Mouse (Mus musculus): ENCODE data around the gene Nfib. TPM values are rescaled to one million over a fixed set of nuclear protein-coding genes. Genes with fewer than 3 reads are reported as not detected.

The Nfib gene
- polyA plus RNA-seq, 1 experiment from 2014 or later: 113 TPM

GRCm38 (mm10) chr4:82304148-82304871 is 401.2 kb downstream of the Nfib start:
- ATAC-seq (ENCODE audit: borderline replicate concordance, extremely low read depth, low FRiP score, low TSS enrichment): peak; percentile 60; the same call in 1 of the 2 replicates
- Histone ChIP-seq H3K9me3 (no peaks in the 10 kb centered on the region), H3K4me1 (peaks cover 44% of the 10 kb centered on the region), H3K9ac (peak overlapping the region; percentile 25), H3K27me3 (no peaks in the 10 kb centered on the region), H3K4me3 (no peak overlapping the region), H3K4me2 (peak overlapping the region; percentile 38; the same call in 1 of the 2 replicates), H3K27ac (peak overlapping the region; percentile 95), H3K36me3 (peaks cover 26% of the 10 kb centered on the region)
- 5% methylated on average over 17 of the region's 17 CpGs for WGBS

GRCm38 (mm10) chr4:82303362-82303900 is 402.1 kb downstream of the Nfib start:
- WGBS: 54% methylated on average over 3 of the region's 3 CpGs
- H3K9ac ChIP-seq: no peak overlapping the region
- peaks cover 21% of the 10 kb centered on the region for H3K36me3 ChIP-seq

GRCm38 (mm10) chr4:82302901-82303300 is 402.6 kb downstream of the Nfib start:
- peaks cover 44% of the 10 kb centered on the region for H3K4me1 ChIP-seq
- no peak overlapping the region for H3K4me3 ChIP-seq
- peaks cover 15% of the 10 kb centered on the region for H3K36me3 ChIP-seq
- 87% methylated on average over 6 of the region's 6 CpGs for WGBS
- H3K9ac ChIP-seq: no peak overlapping the region
- H3K4me2 ChIP-seq: no peak overlapping the region
- no peak for ATAC-seq (ENCODE audit: borderline replicate concordance, extremely low read depth, low FRiP score, low TSS enrichment)
- H3K27ac ChIP-seq: no peak overlapping the region
- H3K9me3 ChIP-seq: no peaks in the 10 kb centered on the region
- no peaks in the 10 kb centered on the region for H3K27me3 ChIP-seq

More at GRCm38 (mm10) chr4:82303362-82303900, 402.1 kb downstream of the Nfib start:
- Histone ChIP-seq H3K27me3 (no peaks in the 10 kb centered on the region), H3K27ac (peak overlapping the region; percentile 95), H3K4me3 (no peak overlapping the region), H3K9me3 (no peaks in the 10 kb centered on the region), H3K4me2 (no peak overlapping the region; the same call in 1 of the 2 replicates), H3K4me1 (peaks cover 44% of the 10 kb centered on the region)
- no peak for ATAC-seq (ENCODE audit: borderline replicate concordance, extremely low read depth, low FRiP score, low TSS enrichment)

GRCm38 (mm10) chr4:82298606-82299005 is 406.9 kb downstream of the Nfib start:
- Histone ChIP-seq H3K27ac (no peak overlapping the region), H3K36me3 (peaks cover 29% of the 10 kb centered on the region), H3K4me3 (no peak overlapping the region), H3K4me2 (no peak overlapping the region), H3K27me3 (no peaks in the 10 kb centered on the region), H3K4me1 (peaks cover 11% of the 10 kb centered on the region), H3K9ac (no peak overlapping the region), H3K9me3 (no peaks in the 10 kb centered on the region)
- 62% methylated on average over 1 of the region's 1 CpGs for WGBS
- ATAC-seq (ENCODE audit: borderline replicate concordance, extremely low read depth, low FRiP score, low TSS enrichment): no peak

GRCm38 (mm10) chr4:82297562-82297961 is 408.0 kb downstream of the Nfib start:
- H3K9me3 ChIP-seq: no peaks in the 10 kb centered on the region
- no peak overlapping the region for H3K4me2 ChIP-seq
- no peak for ATAC-seq (ENCODE audit: borderline replicate concordance, extremely low read depth, low FRiP score, low TSS enrichment)
- peaks cover 2% of the 10 kb centered on the region; the same call in 1 of the 2 replicates for H3K4me1 ChIP-seq
- H3K36me3 ChIP-seq: peaks cover 24% of the 10 kb centered on the region
- no peak overlapping the region for H3K9ac ChIP-seq
- no peak overlapping the region for H3K4me3 ChIP-seq
- no peaks in the 10 kb centered on the region for H3K27me3 ChIP-seq
- WGBS: 81% methylated on average over 2 of the region's 2 CpGs
- no peak overlapping the region for H3K27ac ChIP-seq

GRCm38 (mm10) chr4:82294066-82294465 is 411.5 kb downstream of the Nfib start:
- H3K9ac ChIP-seq: no peak overlapping the region
- H3K36me3 ChIP-seq: peaks cover 31% of the 10 kb centered on the region
- no peak overlapping the region for H3K4me2 ChIP-seq
- peaks cover 12% of the 10 kb centered on the region for H3K4me1 ChIP-seq
- H3K27me3 ChIP-seq: no peaks in the 10 kb centered on the region
- WGBS: 76% methylated on average over 1 of the region's 1 CpGs
- no peaks in the 10 kb centered on the region for H3K9me3 ChIP-seq
- H3K27ac ChIP-seq: no peak overlapping the region
- ATAC-seq (ENCODE audit: borderline replicate concordance, extremely low read depth, low FRiP score, low TSS enrichment): no peak
- H3K4me3 ChIP-seq: no peak overlapping the region

GRCm38 (mm10) chr4:82291174-82291847 is 414.2 kb downstream of the Nfib start:
- no peak for ATAC-seq (ENCODE audit: borderline replicate concordance, extremely low read depth, low FRiP score, low TSS enrichment)
- Histone ChIP-seq H3K4me3 (no peak overlapping the region), H3K27ac (no peak overlapping the region), H3K27me3 (no peaks in the 10 kb centered on the region), H3K36me3 (peaks cover 24% of the 10 kb centered on the region), H3K4me1 (peaks cover 12% of the 10 kb centered on the region), H3K4me2 (no peak overlapping the region), H3K9me3 (no peaks in the 10 kb centered on the region), H3K9ac (no peak overlapping the region)
- 68% methylated on average over 4 of the region's 4 CpGs for WGBS

GRCm38 (mm10) chr4:82290623-82291022 is 414.9 kb downstream of the Nfib start:
- ATAC-seq (ENCODE audit: borderline replicate concordance, extremely low read depth, low FRiP score, low TSS enrichment): no peak
- Histone ChIP-seq H3K4me3 (no peak overlapping the region), H3K4me2 (no peak overlapping the region), H3K27me3 (no peaks in the 10 kb centered on the region), H3K27ac (peak overlapping the region; percentile 41), H3K9ac (no peak overlapping the region), H3K36me3 (peaks cover 21% of the 10 kb centered on the region), H3K4me1 (peaks cover 12% of the 10 kb centered on the region), H3K9me3 (no peaks in the 10 kb centered on the region)
- WGBS: 63% methylated on average over 9 of the region's 9 CpGs

GRCm38 (mm10) chr4:82289596-82289995 is 416.0 kb downstream of the Nfib start:
- Histone ChIP-seq H3K4me1 (peaks cover 12% of the 10 kb centered on the region), H3K4me2 (no peak overlapping the region), H3K4me3 (no peak overlapping the region), H3K27me3 (no peaks in the 10 kb centered on the region), H3K9ac (no peak overlapping the region), H3K36me3 (peaks cover 18% of the 10 kb centered on the region), H3K27ac (0 out of 2 replicates have a peak overlapping the region, but pooled peaks have one; percentile 41), H3K9me3 (no peaks in the 10 kb centered on the region)
- no peak for ATAC-seq (ENCODE audit: borderline replicate concordance, extremely low read depth, low FRiP score, low TSS enrichment)
- 65% methylated on average over 7 of the region's 7 CpGs for WGBS

- WGBS: 40% methylated on average over 2 of the region's 2 CpGs
- no peaks in the 10 kb centered on the region for H3K9me3 ChIP-seq
- H3K4me2 ChIP-seq: no peak overlapping the region
- H3K4me1 ChIP-seq: peaks cover 10% of the 10 kb centered on the region; the same call in 1 of the 2 replicates
- H3K36me3 ChIP-seq: peaks cover 12% of the 10 kb centered on the region; the same call in 1 of the 2 replicates
- ATAC-seq (ENCODE audit: borderline replicate concordance, extremely low read depth, low FRiP score, low TSS enrichment): no peak
- H3K4me3 ChIP-seq: no peak overlapping the region
- H3K9ac ChIP-seq: no peak overlapping the region
- H3K27me3 ChIP-seq: no peaks in the 10 kb centered on the region
- H3K27ac ChIP-seq: no peak overlapping the region
Measured at GRCm38 (mm10) chr4:82288138-82288537, 417.4 kb downstream of the Nfib start.

- no peak overlapping the region for H3K9ac ChIP-seq
- ATAC-seq (ENCODE audit: borderline replicate concordance, extremely low read depth, low FRiP score, low TSS enrichment): no peak
- WGBS: 83% methylated on average over 2 of the region's 2 CpGs
- H3K4me2 ChIP-seq: no peak overlapping the region
- no peak overlapping the region for H3K27ac ChIP-seq
- peaks cover 12% of the 10 kb centered on the region; the same call in 1 of the 2 replicates for H3K36me3 ChIP-seq
- H3K9me3 ChIP-seq: no peaks in the 10 kb centered on the region
- no peak overlapping the region for H3K4me3 ChIP-seq
- no peaks in the 10 kb centered on the region for H3K27me3 ChIP-seq
- peaks cover 11% of the 10 kb centered on the region; the same call in 1 of the 2 replicates for H3K4me1 ChIP-seq
Measured at GRCm38 (mm10) chr4:82287454-82287853, 418.1 kb downstream of the Nfib start.

GRCm38 (mm10) chr4:82286931-82287330 is 418.6 kb downstream of the Nfib start:
- peaks cover 12% of the 10 kb centered on the region; the same call in 1 of the 2 replicates for H3K4me1 ChIP-seq
- H3K4me2 ChIP-seq: no peak overlapping the region
- H3K36me3 ChIP-seq: peaks cover 10% of the 10 kb centered on the region; the same call in 1 of the 2 replicates
- H3K4me3 ChIP-seq: no peak overlapping the region
- H3K9me3 ChIP-seq: no peaks in the 10 kb centered on the region
- no peaks in the 10 kb centered on the region for H3K27me3 ChIP-seq
- 70% methylated on average over 2 of the region's 2 CpGs for WGBS
- no peak overlapping the region for H3K9ac ChIP-seq
- no peak overlapping the region for H3K27ac ChIP-seq
- ATAC-seq (ENCODE audit: borderline replicate concordance, extremely low read depth, low FRiP score, low TSS enrichment): no peak

Measured in lung, embryonic 15.5 days (tissue).